Mouse (Mus musculus): ENCODE measurements at regions not wholly inside any gene's neighbourhood (a gene's known extent, or its start where the extent isn't known, plus 50 kb on each side); places are given as distances from the start of the nearest gene placed in this dataset.
A peak's percentile ranks its signal among the peaks of the same experiment; 100 is the strongest.
"Not testable (repeated sequence)": the region's sequence is repeated elsewhere in the genome, so short reads cannot be mapped to it uniquely, and the experiment has no call there.

- no peak for DNase-seq (ENCODE audit: low spot score in 2 of 2)
Measured at GRCm38 (mm10) chr5:148706323-148707120, 153.9 kb upstream of the Ubl3 start.

GRCm38 (mm10) chr5:148704769-148705168 is 152.2 kb upstream of the Ubl3 start:
- no peak for DNase-seq (ENCODE audit: low spot score in 2 of 2)

- DNase-seq (ENCODE audit: low spot score in 2 of 2) = no peak
Measured at GRCm38 (mm10) chr5:148701859-148702258, 149.3 kb upstream of the Ubl3 start.

- DNase-seq (ENCODE audit: low spot score in 2 of 2) = no peak
Measured at GRCm38 (mm10) chr5:148701001-148701400, 148.4 kb upstream of the Ubl3 start.

- DNase-seq (ENCODE audit: low spot score in 2 of 2) = no peak
Measured at GRCm38 (mm10) chr5:148700240-148700639, 147.7 kb upstream of the Ubl3 start.

GRCm38 (mm10) chr5:148697631-148698368 is 145.2 kb upstream of the Ubl3 start:
- DNase-seq (ENCODE audit: low spot score in 2 of 2) = no peak

- DNase-seq (ENCODE audit: low spot score in 2 of 2) = no peak
Measured at GRCm38 (mm10) chr5:148694352-148694751, 141.8 kb upstream of the Ubl3 start.

- no peak for DNase-seq (ENCODE audit: low spot score in 2 of 2)
Measured at GRCm38 (mm10) chr5:148691486-148691885, 138.9 kb upstream of the Ubl3 start.

- no peak for DNase-seq (ENCODE audit: low spot score in 2 of 2)
Measured at GRCm38 (mm10) chr5:148690823-148691197, 138.2 kb upstream of the Ubl3 start.

- DNase-seq (ENCODE audit: low spot score in 2 of 2) = no peak
Measured at GRCm38 (mm10) chr5:148690158-148690822, 137.7 kb upstream of the Ubl3 start.

GRCm38 (mm10) chr5:148689297-148689696 is 136.7 kb upstream of the Ubl3 start:
- DNase-seq (ENCODE audit: low spot score in 2 of 2) = no peak

- DNase-seq (ENCODE audit: low spot score in 2 of 2) = no peak
Measured at GRCm38 (mm10) chr5:148688501-148688900, 135.9 kb upstream of the Ubl3 start.

- DNase-seq (ENCODE audit: low spot score in 2 of 2) = no peak
Measured at GRCm38 (mm10) chr5:148687827-148688226, 135.2 kb upstream of the Ubl3 start.

- no peak for DNase-seq (ENCODE audit: low spot score in 2 of 2)
Measured at GRCm38 (mm10) chr5:148684216-148684615, 131.6 kb upstream of the Ubl3 start.

- DNase-seq (ENCODE audit: low spot score in 2 of 2) = no peak
Measured at GRCm38 (mm10) chr5:148682553-148682952, 130.0 kb upstream of the Ubl3 start.

GRCm38 (mm10) chr5:148680341-148680740 is 127.8 kb upstream of the Ubl3 start:
- DNase-seq (ENCODE audit: low spot score in 2 of 2) = no peak

- no peak for DNase-seq (ENCODE audit: low spot score in 2 of 2)
Measured at GRCm38 (mm10) chr5:148679586-148679985, 127.0 kb upstream of the Ubl3 start.

- DNase-seq (ENCODE audit: low spot score in 2 of 2) = not testable (repeated sequence)
Measured at GRCm38 (mm10) chr5:148678285-148678937, 125.8 kb upstream of the Ubl3 start.

- no peak for DNase-seq (ENCODE audit: low spot score in 2 of 2)
Measured at GRCm38 (mm10) chr5:148674281-148674680, 121.7 kb upstream of the Ubl3 start.

- peak; percentile 5 to 12 for DNase-seq (ENCODE audit: low spot score in 2 of 2)
Measured at GRCm38 (mm10) chr5:148662281-148662741, 109.7 kb upstream of the Ubl3 start.

- no peak for DNase-seq (ENCODE audit: low spot score in 2 of 2)
Measured at GRCm38 (mm10) chr5:148661120-148661519, 108.5 kb upstream of the Ubl3 start.
